Mouse (Mus musculus) kidney, adult 2 months (tissue): ENCODE data around the gene Slc25a12. TPM values are rescaled to one million over a fixed set of nuclear protein-coding genes. Genes with fewer than 3 reads are reported as not detected.

Experiments
- DNase-seq: peaks from one replicate; pipeline ENCODE4 v3.0.0; 2021
- H3K27ac ChIP-seq: fragments of 200-500 bp; 2 replicates; pipeline ENCODE4 v1.5.1; 2012; ENCODE audit warnings: low read depth, low read length, control low read depth, inconsistent platforms; ENCODE audit not compliant: insufficient read depth
- H3K27me3 ChIP-seq: fragments of 200-500 bp; replicated peaks from 2 replicates; pipeline ENCODE4 v1.6.1; 2012; ENCODE audit warnings: mild to moderate bottlenecking, moderate library complexity, low read length, inconsistent platforms; ENCODE audit not compliant: control insufficient read depth, insufficient read depth
- H3K36me3 ChIP-seq: fragments of 200-500 bp; 2 replicates; pipeline ENCODE4 v1.6.1; 2012; ENCODE audit warnings: mild to moderate bottlenecking, moderate library complexity, low read length, inconsistent platforms; ENCODE audit not compliant: control insufficient read depth, insufficient read depth
- H3K4me1 ChIP-seq: fragments of 200-500 bp; 2 replicates; pipeline ENCODE4 v1.6.1; 2011; ENCODE audit warnings: low read length; ENCODE audit not compliant: control insufficient read depth, insufficient read depth
- H3K4me3 ChIP-seq: fragments of 200-500 bp; 2 replicates; pipeline ENCODE4 v1.5.1; 2011; ENCODE audit warnings: mild to moderate bottlenecking, low read depth, low read length, control low read depth; ENCODE audit not compliant: insufficient read depth
- CTCF ChIP-seq: fragments of 200-500 bp; conservative IDR thresholded peaks from 2 replicates; pipeline ENCODE4 v1.5.1; 2011; ENCODE audit warnings: low read depth, mild to moderate bottlenecking, control low read depth, low read length, moderate library complexity, mixed read lengths; ENCODE audit not compliant: insufficient read depth, insufficient read length
- POLR2A ChIP-seq: fragments of 200-500 bp; IDR thresholded peaks from one replicate; pipeline ENCODE4 v1.6.1; 2011; ENCODE audit warnings: low read depth, low read length, control low read depth
- WGBS: fragments of 180-500 bp; shearing (Covaris S2); methylation state at CpG from one replicate; pipeline ENCODE4 v1.1.7; 2018; 5-methylcytosine and 5-hydroxymethylcytosine counted together
- polyA plus RNA-seq: library from polyadenylated mRNA; depleted of rRNA; stranded (reverse); fragments of >200 nt; gene quantifications from 2 replicates; pipeline ENCODE4 v1.2.3, GENCODE M21; 2012

The Slc25a12 gene
- polyA plus RNA-seq, 1 experiment: 72.9 TPM

GRCm38 (mm10) chr2:71350181-71350580 is 17.4 kb downstream of the Slc25a12 start:
- Histone ChIP-seq H3K27me3 (no peaks in the 10 kb centered on the region), H3K36me3 (no peaks in the 10 kb centered on the region), H3K4me1 (peaks cover 26% of the 10 kb centered on the region), H3K4me3 (no peak overlapping the region), H3K27ac (0 out of 2 replicates have a peak overlapping the region, but pooled peaks have one; percentile 1)
- DNase-seq: no peak
- no peak for TF ChIP-seq POLR2A
- no peak for TF ChIP-seq CTCF
- WGBS: 41% methylated on average over 7 of the region's 7 CpGs

- H3K36me3 ChIP-seq: no peaks in the 10 kb centered on the region
- no peak overlapping the region for H3K27ac ChIP-seq
- WGBS: 56% methylated on average over 2 of the region's 2 CpGs
- TF ChIP-seq POLR2A (no peak), CTCF (no peak)
- no peak overlapping the region for H3K4me3 ChIP-seq
- peaks cover 26% of the 10 kb centered on the region for H3K4me1 ChIP-seq
- no peak for DNase-seq
- H3K27me3 ChIP-seq: no peaks in the 10 kb centered on the region
Observed at GRCm38 (mm10) chr2:71349511-71349910, 18.0 kb downstream of the Slc25a12 start.

- TF ChIP-seq POLR2A: no peak
- no peak for TF ChIP-seq CTCF
- H3K36me3 ChIP-seq: no peaks in the 10 kb centered on the region
- H3K27me3 ChIP-seq: no peaks in the 10 kb centered on the region
- H3K4me1 ChIP-seq: peaks cover 12% of the 10 kb centered on the region
- H3K4me3 ChIP-seq: no peak overlapping the region
- DNase-seq: no peak
- no peak overlapping the region for H3K27ac ChIP-seq
- 89% methylated on average over 20 of the region's 20 CpGs for WGBS
Observed at GRCm38 (mm10) chr2:71347732-71348490, 19.6 kb downstream of the Slc25a12 start.

- H3K36me3 ChIP-seq: peaks cover 3% of the 10 kb centered on the region; the same call in 1 of the 2 replicates
- peaks cover 9% of the 10 kb centered on the region for H3K4me1 ChIP-seq
- WGBS: 76% methylated on average over 10 of the region's 10 CpGs
- H3K27ac ChIP-seq: no peak overlapping the region
- no peak for TF ChIP-seq POLR2A
- no peak for TF ChIP-seq CTCF
- no peak overlapping the region for H3K4me3 ChIP-seq
- DNase-seq: no peak
- no peaks in the 10 kb centered on the region for H3K27me3 ChIP-seq
Observed at GRCm38 (mm10) chr2:71347160-71347559, 20.4 kb downstream of the Slc25a12 start.

GRCm38 (mm10) chr2:71343884-71344640 is 23.5 kb downstream of the Slc25a12 start:
- Histone ChIP-seq H3K27ac (no peak overlapping the region), H3K4me3 (no peak overlapping the region), H3K4me1 (no peaks in the 10 kb centered on the region), H3K36me3 (peaks cover 4% of the 10 kb centered on the region; the same call in 1 of the 2 replicates), H3K27me3 (no peaks in the 10 kb centered on the region)
- 96% methylated on average over 10 of the region's 10 CpGs for WGBS
- TF ChIP-seq POLR2A (no peak), CTCF (0 out of 2 replicates have a peak, but pooled peaks have one; percentile 19)
- DNase-seq: no peak

GRCm38 (mm10) chr2:71340126-71340525 is 27.4 kb downstream of the Slc25a12 start:
- H3K4me3 ChIP-seq: no peak overlapping the region
- no peaks in the 10 kb centered on the region for H3K4me1 ChIP-seq
- 73% methylated on average over 5 of the region's 5 CpGs for WGBS
- no peaks in the 10 kb centered on the region for H3K27me3 ChIP-seq
- peaks cover 4% of the 10 kb centered on the region; the same call in 1 of the 2 replicates for H3K36me3 ChIP-seq
- no peak for DNase-seq
- no peak overlapping the region for H3K27ac ChIP-seq
- TF ChIP-seq CTCF (no peak), POLR2A (no peak)

GRCm38 (mm10) chr2:71338145-71338796 is 29.3 kb downstream of the Slc25a12 start:
- 84% methylated on average over 12 of the region's 12 CpGs for whole genome bisulfite sequencing
- Histone ChIP-seq H3K4me3 (no peak overlapping the region), H3K4me1 (no peaks in the 10 kb centered on the region), H3K27ac (no peak overlapping the region), H3K27me3 (no peaks in the 10 kb centered on the region), H3K36me3 (peaks cover 4% of the 10 kb centered on the region)
- DNase-seq: no peak
- TF ChIP-seq CTCF (no peak), POLR2A (no peak)
